Mouse (Mus musculus): ENCODE data around the gene H2-Ob.

- TF ChIP-seq POLR2A (IDR thresholded peaks at IDR 0.05; ENCODE audit: insufficient read depth, low read depth, low read length) (no peak), CTCF (IDR thresholded peaks at IDR 0.05; ENCODE audit: insufficient read depth, low read depth, low read length) (no peak)
Measured at GRCm38 (mm10) chr17:34238706-34239105, at the start of gene H2-Ob.

Data from olfactory bulb, adult 2 months (tissue).